Mouse (Mus musculus): Measurements from ENCODE around the gene Nedd1.
A peak's percentile ranks its signal among the peaks of the same experiment; 100 is the strongest.

DNA sequence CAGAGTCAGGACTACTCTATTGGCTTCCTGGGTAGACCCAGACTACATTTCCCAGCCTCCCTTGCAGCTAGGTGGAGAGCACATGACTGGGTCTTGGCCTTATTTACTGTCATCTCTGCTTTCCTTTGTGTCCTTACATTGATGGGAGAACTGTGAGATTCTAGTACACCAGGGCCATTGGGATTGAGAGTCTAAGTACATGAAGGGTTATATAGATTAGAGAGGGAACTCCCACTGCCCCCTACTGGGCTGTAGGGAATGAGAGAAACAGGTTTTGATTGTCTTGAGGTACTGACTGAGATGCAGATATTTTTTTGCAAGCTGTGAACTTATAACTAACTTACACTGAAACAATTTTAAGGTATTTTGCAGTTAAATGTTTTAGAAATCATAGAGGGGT lies 81.2 kb downstream of the Nedd1 start:
- peak in 1 of 2 experiments; percentile 49; a peak in 2 of 4 replicates for TF ChIP-seq CTCF (conservative IDR thresholded peaks at IDR 0.05 in 1 of 2, IDR thresholded peaks at IDR 0.05 in 1 of 2; ENCODE audit: low read depth in 2 of 2, low read length in 2 of 2)
- no peak for TF ChIP-seq MEF2A (IDR thresholded peaks at IDR 0.05; ENCODE audit: borderline replicate concordance, low read depth, low read length)

Data from CH12.LX (cell line).